Mouse (Mus musculus) layer of hippocampus, adult 9-11 months (tissue): ENCODE data around the gene Pcolce2.
"Not testable (repeated sequence)": the region's sequence is repeated elsewhere in the genome, so short reads cannot be mapped to it uniquely, and the experiment has no call there.

Experiments
- DNase-seq: peaks from one replicate; pipeline ENCODE4 v3.0.0; 2022

The Pcolce2 gene

DNA sequence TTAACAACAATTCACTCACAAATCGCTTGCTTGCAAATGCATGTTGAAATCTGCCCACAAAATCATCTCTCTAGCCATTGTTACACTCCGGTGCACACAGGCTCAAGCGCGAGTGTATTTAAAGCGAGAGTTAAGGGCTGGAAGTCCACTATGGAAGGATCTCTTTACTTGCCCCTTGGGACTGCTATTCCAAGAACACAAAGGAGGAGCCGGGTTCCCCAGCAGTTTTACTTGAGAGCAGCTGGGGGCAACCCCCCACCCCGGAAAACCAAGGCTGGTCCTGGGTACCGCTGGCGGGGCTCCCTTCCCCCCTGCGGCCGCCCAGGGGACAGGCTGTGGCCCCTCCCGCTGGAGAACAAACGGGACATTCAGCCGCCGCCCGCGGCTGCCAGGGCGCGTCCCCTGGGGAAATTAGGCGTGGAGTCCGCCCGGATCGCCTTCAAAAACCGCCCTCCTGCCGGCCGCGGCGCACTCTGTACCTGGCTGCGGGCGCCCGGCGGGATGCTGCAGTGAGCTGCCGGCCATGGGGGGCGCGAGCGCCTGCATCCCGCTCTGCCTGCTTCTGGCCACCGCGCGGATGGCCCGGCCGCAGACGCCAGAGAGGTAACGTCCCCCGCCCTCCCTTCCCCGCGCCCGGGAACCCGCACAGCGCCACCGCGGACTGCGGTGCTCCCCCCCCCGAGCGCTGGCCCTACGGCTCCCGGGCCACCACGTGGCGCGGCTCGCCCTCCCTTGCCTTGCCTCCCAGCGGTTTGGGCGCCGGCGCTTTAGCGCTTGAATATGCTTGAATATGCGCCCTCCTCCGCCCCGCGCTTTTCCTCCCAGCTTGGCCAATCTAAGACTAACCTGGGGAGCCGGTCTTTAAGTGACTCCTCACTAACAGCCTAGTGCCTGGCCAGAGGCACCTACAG lies at the start of gene Pcolce2:
Pcolce2 (plus strand) TSS at position 331 of the 911 bp plus-strand sequence.
- DNase-seq: peak; percentile 12

DNA sequence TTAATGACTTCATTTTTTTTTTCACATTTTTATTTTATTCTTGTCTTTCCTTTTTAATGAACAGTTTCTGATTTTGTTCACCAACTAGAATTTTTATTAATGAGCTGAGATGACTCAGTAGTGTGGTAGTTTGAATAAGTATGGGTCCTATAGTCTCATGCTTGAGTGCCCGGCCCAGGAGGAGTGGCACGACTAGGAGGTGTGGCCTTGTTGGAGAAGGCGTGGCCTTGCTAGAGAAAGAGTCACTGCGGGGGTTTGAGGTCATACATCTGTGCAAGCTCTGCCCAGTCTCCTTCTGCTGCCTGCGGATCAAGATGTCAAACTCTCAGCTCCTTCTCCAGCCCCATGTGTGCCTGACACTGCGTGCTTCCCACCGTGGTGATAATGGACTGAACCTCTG lies 49.3 kb upstream of the Pcolce2 start:
- no peak for DNase-seq

DNA sequence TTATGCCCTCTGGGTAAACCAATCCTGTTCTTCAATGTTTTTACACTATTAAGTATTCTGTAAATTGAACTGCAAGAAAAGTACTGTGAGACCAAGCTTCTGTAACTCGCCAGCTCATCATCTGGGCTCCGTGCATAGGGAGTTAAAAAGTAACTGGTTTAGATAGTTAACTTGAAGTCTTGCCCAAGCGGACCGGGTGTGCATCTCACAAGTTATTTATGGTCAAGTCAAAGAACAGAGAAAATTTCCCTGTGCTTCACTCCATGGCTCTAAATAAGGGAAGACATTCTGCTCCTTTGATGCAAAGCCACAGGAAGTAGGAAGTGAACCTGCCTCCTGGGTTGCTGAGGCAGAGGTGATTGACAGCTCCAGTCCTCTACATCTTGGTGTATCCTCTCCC lies 43.1 kb upstream of the Pcolce2 start:
- no peak for DNase-seq

DNA sequence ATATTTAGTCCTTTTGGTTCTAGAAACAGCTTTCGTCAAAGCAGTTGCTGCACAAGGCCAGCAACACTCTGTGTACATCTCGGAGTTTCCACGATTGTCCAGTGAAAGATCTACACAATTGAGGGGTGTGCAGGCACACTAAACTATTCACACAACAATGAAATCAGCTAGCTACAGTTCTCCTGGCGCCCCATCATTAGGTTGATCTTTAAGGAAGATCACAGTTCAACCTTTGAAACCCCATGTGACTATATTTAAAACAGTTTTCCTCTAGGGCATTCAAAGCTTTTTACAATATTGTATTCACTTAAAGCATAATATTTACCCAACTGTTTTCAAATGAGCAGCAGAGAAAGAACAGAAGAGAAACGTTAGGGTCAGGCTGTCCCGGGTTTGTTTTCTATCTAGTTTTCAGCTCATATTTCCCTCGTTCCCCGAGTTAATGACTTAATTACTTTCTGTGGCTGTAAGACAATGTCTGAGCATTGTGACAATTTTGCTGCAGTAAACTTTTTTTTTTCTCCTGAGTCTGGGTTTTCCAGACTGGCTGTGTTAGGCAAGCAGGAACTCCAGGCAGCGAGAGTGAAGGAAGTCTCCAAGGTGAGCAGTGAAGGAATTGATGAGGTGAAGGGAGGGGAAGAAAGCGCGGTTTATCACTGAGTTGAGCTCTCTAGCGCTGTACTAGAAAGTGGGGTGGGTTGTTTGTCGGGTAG lies 39.8 kb upstream of the Pcolce2 start:
- DNase-seq: no peak

DNA sequence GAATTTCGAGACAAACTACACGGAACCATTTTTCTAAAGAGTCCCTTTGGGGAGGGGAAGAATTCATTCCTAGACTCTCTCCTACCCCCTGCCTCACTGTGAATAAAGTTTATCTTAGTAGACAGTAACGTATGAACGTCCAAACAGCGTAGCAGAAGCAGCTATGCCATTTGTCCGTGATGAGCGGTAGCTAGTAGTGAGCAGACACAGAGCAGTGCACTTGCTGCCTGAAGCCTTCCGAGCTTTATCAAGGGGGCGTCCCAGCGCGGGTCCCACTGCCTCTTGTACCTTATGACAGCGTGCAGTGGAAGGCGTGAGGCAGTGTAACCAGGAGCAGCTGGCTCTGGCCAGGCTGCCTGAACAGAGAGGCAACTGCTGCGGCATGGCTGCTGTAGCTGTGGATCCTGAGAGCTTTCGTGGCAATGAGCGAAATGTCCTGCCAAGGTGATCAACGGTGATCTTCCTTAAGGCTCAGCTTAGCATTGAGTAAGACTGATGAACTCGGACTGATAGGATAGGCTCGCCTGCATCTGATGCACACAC lies 39.2 kb upstream of the Pcolce2 start:
- DNase-seq: no peak

- no peak for DNase-seq
Observed at GRCm38 (mm10) chr9:95599399-95599798, 38.0 kb upstream of the Pcolce2 start.

DNA sequence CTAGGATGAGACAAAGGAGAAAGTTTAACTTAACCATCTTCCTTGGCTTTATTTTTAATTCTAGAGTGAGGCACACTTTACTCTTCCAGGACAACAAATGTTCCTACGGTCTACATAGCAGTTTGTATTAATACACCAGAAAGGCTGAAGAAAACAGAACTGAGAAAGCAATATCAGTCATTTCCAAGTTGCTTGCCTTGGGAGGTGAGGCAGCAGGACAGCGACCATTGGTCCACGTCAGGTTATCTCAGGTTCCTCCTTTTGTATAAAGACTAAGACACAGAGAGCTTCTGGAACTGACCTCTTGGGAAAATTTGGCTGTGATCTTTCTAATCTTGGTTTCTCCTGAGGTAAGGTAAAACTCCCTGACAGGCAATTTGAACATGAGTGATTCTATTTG lies 34.6 kb upstream of the Pcolce2 start:
- no peak for DNase-seq

GRCm38 (mm10) chr9:95603316-95603715 lies 34.1 kb upstream of the Pcolce2 start:
- DNase-seq: no peak

DNA sequence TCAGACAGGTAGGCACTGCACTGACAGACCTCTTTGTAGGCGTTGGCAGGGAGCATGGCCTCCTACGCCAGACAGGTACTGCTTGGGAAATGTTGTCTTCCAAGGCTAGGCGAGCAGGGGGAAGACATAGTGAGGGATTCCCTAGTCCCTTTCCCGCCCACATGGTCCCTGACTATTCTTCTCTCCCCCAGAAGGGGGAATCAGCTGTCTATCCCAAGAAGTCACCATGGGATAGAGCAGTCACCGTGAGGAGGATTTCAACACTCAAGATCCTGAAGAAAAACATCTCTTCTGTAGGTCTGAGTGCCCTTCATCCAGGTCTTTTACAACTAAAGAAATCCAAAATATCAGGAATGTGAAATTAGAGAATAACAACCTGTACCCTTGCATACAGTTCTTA lies 30.2 kb upstream of the Pcolce2 start:
- DNase-seq: no peak

GRCm38 (mm10) chr9:95612246-95612768 lies 25.1 kb upstream of the Pcolce2 start:
- DNase-seq: no peak

DNA sequence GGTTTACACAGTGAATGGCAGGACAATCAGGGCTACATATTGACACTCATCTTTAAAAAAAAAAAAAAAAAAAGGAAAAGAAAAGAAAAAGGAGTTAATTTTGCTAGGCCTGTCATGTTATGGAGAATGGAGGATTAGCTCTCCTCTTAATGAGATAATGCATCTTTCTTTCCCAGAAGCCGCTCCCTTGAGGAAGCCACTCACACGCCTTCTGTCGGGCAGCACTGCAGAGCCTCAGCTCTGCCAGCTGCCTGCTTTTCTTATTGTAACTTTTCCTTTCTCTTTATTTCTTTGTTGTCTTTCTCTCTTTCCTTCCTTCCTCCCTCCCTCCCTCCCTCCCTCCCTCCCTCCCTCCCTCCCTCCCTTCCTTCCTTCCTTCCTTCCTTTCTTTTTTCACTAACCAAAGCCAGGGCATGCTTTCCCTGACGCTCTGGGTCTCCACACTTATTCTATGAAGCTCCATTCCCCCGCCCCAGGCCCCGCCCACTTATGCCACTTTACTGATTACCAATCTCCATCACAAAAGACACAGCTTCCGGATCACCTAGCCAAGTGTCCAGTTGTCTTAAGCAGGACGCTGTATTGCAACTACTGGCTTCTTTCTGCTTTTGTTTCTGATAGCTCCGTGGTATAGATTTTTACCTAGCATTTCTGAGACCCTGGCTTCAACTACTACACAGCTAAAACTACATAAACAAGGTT lies 23.8 kb upstream of the Pcolce2 start:
- DNase-seq: no peak

DNA sequence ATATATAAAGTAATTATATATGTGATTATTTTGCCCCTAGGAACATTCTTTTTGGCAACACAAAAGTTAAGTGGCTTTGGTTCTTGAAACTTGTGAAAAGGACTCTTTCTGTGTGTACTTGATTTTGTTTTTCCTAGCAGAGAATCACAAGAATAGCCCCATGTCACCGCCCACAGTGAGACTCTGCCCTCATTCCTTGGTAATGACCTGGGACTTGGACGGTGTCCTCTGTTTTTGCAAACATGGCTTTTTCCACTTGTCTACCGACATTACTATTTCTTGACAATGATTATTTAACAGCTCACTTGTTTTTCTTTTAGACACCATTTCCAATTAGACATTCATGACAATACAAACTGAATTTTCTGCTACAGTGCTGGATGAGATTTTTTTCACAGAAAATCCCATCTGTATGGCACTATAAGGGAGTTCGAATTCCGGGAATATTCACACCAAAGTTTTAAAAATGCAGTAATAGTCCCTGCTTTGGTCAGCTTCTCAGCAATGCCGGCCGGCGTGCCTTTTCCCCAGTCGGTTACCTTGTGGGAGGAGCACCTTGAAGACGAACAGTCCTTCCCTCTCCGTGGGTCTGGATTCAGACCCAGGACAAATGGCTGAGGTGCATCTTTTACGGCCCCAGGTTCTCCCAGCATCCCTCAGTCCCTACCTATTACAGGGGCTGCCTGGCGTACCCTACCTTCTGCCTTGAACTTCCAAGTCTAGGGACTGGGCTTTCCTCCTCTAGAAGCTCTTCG lies 22.4 kb upstream of the Pcolce2 start:
- DNase-seq: no peak

GRCm38 (mm10) chr9:95615961-95616360 lies 21.4 kb upstream of the Pcolce2 start:
- DNase-seq: no peak

- DNase-seq: no peak
Observed at GRCm38 (mm10) chr9:95618572-95618971, 18.8 kb upstream of the Pcolce2 start.

- DNase-seq: no peak
Observed at GRCm38 (mm10) chr9:95624072-95624471, 13.3 kb upstream of the Pcolce2 start.

DNA sequence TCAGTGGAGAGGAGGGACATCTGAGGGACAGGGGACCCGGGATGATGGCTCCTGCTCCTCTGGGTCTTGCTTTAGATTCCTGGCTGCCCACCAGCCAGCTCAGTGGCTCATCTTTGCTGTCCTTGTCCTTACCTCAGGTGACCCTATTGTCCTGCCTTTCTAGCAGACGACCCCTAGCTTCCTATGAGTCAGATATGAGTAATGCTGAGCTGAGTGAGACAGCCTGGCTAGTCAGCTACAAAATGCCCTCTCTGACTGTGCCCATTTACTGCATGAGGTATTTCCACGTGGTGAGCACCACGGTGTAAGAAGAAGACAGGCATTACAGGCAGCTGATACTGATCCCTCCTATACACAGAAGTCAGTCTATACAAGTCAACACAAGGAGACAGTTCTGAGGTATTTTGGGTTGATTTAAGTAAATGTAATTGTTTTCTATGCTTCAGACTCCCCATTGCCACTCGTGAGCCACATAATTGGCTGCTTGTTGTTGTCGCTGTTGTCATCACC lies 8.9 kb upstream of the Pcolce2 start:
- DNase-seq: no peak

DNA sequence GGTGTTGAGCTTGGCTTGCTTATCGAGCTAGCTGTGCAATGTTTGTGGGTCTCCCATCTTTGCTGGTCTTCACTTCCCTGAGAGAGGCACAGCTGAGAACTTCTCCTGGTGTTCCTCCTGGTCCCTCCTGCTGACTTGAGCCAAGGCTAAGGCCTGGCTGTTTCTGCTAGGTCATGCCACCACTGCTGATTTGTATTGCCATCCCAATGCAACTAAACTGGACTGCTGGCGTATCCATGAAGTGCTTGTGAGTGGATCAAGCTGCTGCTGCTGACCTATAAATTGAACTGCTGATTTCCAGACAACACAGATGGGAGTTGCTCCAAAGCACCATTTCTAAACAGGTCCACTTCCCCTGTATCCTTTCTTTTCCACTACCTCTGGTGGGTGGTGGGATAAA lies 7.8 kb upstream of the Pcolce2 start:
- DNase-seq: not testable (repeated sequence)

GRCm38 (mm10) chr9:95636395-95636794 lies 1.0 kb upstream of the Pcolce2 start:
- DNase-seq: no peak

DNA sequence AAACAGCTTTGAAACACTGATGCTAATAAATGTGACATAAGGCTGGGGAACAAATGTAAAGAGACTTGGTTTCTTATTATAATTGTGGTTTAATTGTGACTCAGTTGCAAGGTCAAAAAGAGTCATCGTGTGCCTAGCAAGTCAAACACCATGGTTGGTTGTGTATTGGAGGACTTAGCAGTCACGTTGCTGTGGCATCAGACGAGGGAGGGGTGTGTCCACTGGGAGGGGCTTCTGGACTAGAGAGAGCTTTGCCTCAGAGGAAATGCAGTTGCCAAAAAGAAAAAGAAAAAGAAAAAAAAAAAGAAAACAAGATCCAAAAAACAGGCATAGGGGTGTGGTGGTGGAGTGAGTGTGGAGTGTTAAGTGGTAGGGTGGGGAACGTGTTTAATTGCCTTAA lies 2.5 kb downstream of the Pcolce2 start:
- no peak for DNase-seq

- no peak for DNase-seq
Observed at GRCm38 (mm10) chr9:95645926-95646325, 8.5 kb downstream of the Pcolce2 start.

- DNase-seq: no peak
Observed at GRCm38 (mm10) chr9:95653363-95653762, 16.0 kb downstream of the Pcolce2 start.

- no peak for DNase-seq
Observed at GRCm38 (mm10) chr9:95654356-95654755, 17.0 kb downstream of the Pcolce2 start.
